Mouse (Mus musculus) liver (tissue): ENCODE measurements around the gene Mtmr1.

Source experiments
- DNase-seq: peaks from one replicate; pipeline ENCODE4 v3.0.0-alpha.2; 2020; ENCODE audit warnings: mixed read lengths

The Mtmr1 gene

DNA sequence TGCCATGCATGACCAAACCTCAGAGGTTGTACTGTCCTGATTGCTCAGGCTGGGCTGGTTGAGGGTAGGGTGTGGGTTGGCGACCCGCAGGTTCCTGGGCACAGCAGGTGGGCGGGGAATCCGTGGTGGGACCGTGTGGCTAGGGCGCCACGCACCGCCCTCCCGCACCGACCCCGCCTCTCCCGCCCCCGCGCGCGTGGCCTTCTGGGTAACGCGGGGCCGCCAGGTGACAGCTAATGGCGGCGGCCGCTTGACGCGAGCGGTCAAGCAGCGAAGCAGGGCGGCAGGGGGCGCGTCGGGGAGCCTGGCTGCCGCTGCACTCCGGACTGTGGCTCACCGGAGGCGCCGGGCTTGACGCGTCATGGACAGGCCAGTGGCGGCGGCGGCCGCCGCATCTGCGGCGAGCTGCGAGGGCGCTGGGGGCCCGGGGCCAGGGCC is at the start of gene Mtmr1:
Gene Mtmr1 (plus strand): TSS at position 207 of the 438 bp plus-strand sequence.
- DNase-seq: peak; percentile 87

DNA sequence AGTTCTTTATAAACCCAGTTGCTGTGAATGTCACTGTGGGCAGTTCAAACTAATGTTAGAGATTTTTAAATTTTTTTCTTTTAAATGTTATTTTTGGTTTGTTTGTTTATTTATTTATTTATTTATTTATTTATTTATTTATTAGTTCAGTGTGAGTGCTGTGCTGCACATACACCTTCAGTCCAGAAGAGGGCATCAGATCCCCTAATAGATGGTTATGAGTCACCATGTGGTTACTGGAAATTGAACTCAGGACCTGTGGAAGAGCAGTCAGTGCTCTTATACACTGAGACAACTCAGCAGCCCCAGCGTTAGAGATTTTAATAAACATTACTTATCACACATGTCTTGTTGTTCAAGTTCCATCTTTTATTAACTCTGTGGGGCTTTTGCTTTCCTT is 12.5 kb upstream of the Mtmr1 start:
- peak; percentile 8 for DNase-seq

DNA sequence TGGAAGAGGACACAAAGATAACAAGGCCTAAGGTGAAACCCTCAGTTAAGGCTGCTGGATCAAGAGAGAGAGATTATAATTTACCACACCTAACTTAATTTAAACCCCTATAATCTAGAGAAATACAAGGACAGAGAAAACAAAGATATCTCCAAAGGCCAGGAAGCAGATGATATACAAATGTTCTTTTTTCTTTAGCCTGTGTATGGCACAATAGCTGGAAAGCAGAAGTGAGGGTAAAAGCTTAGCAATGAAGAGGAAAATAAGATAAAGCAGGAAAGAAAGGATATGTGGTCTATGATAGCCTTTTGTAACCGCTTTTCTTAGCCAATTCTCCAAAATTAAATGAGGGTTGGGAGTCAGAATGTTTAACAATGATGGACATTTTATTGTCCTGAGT is 9.2 kb upstream of the Mtmr1 start:
- no peak for DNase-seq

DNA sequence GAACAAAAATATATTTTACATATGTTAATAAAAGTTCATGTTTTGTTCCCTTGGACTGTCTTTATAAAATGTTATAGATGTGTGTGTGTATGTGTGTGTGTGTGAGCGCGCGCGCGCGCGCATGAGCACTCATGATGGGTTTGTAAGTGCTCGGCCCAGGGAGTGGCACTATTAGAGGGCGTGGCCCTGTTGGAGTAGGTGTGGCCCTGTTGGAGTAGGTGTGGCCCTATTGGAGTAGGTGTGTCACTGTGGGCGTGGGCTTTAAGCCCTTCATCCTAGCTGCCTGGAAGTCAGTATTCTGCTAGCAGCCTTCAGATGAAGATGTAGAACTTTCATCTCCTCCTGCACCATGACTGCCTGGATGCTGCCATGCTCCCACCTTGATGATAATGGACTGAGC is 2.8 kb upstream of the Mtmr1 start:
- DNase-seq: peak; percentile 41

DNA sequence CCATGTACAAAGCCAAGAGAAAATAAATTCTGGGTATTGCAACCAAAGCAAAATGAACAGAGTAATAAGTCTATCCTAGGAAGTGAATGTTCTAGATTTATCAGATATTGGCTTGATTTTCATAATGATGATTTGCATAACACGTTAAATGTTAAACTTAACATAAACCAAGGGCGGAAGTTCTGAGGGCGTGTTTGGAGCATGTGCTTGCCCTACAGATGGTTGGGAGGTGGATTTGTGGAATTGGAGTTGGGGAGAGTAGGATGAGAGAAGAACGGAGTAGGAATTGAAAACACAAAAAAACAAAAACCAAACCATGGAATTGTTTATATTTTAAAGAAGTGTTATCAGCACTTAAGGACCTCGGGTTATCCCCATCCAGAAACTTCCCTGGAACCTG is 498 bp upstream of the Mtmr1 start:
- no peak for DNase-seq

DNA sequence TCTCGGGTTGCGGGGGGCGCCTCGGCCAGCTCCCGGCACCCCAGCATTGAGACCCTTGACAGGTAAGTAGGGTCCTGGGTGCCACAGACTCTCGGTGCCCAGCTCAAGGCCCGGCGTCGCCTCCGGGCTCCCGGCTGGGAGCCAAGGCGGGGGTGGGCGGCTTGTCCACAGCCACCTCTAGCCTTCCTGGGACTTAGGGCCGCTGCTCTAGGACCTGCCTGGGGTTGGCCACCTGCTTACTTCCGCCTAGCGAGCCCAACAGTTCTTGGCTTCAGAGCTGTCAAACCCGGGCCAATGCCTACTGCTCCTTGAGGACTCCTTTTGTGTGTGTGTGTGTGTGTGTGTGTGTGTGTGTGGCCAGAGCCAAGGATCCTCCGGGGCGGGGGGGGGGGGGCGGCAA is 451 bp downstream of the Mtmr1 start:
- peak; percentile 26 for DNase-seq

DNA sequence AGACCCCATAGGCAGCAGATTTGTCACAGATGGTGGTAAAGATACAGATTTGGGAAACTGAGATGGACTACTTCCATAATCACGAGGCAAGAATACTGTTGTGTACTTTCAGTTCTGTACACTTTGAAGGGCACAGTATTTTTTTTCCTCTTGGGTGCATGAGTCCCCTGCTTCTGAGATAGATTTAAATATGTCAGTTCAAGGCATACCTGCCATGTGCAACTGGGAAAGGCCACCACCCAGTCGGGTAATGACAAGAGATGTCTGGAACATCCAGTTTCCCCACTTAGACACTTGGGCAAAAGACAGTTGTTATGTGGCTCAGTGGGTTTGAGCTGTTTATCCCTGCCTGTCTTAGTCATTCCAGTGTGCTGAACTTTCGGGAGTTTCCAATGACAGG is 950 bp downstream of the Mtmr1 start:
- DNase-seq: no peak

DNA sequence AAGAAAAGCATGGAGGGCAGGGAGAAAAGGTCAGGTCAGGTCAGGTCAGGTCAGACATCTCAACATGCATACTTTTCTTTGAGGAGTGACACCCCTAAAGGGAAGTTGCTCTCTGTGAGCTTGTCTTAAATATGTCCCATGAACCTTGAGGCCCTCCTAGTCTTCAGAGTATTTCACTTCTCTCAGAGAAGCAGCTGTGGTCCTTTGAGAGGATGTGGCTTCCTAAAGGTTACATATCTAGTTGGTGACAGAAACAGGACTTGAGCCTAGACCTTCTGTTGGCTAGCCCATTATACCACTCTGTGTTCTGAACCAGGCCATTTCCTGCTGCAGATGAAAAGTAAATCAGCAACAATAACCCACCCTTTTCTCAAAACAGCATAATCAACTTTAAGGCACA is 2.4 kb downstream of the Mtmr1 start:
- no peak for DNase-seq

DNA sequence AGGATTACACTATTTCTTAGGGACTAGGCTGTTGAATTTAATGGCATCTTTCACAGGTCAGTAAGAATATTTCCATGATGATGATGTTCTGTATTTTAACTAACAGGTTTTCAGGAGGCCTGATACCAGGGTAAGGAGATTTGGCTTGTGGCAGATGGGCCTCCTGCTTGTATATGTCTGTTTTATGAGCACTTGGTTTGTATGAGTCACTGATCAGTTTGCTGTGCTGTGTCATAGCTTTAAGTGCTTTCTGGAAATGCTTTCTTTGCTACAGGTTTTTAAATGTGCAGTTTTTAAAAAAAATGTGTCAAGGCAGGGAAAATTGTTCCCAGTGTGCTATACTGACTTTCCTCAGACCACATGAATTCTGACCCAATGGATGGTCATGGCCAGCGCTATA is 12.2 kb downstream of the Mtmr1 start:
- DNase-seq: no peak

DNA sequence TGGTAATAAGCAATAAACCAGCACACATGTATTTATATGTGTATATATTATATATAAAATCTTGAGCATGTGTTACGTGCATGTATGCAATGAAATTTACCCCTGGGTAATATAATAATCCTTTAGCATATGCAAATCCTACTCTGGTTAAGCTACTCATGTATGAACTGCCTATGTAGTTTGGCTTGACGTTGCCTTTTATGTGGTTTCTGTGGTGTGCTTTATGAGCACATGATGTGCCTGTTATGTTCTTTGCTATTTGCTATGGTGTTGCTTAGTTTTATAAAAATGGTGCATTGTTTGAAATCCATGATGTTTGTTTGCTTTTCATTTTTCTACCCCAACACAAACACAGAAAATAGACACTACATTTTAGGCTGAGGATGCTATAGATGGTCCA is 13.9 kb downstream of the Mtmr1 start:
- no peak for DNase-seq

DNA sequence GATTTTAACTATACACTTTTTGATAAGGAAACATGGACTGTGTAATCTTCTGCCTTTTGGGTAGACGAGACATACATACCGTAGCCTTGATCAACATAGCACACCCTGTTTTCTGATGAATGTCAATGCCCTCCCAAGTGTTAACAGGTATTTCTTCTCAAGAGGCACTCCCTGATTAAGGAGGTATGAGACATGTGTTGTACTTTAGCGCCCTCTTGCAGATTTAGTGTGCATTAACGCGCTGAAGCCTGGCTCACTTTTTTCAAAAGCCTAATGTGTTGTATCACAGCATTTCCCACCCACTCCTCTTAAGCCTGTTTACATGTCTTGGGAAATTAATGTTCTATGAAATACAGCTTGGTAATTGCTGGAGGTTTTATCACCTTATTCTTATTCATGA is 17.0 kb downstream of the Mtmr1 start:
- no peak for DNase-seq

DNA sequence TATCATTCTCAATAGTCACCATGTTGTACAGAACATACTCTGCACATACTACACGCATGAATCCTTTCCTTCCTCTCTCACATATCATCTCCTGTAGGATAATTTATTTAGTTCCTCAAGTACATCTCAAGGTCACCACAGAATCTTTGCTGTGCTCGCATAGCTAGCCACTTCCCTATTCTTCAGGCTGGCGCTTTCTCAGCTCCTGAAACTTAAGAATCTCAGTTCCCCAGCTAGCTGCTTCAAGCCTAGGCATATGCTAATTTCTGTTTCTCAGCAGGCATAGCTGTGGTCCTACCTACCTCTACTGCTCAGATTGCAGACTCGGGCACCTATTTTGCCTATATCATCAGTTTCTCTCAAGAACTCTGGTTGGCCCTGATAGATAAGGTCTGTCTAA is 31.8 kb downstream of the Mtmr1 start:
- DNase-seq: no peak

DNA sequence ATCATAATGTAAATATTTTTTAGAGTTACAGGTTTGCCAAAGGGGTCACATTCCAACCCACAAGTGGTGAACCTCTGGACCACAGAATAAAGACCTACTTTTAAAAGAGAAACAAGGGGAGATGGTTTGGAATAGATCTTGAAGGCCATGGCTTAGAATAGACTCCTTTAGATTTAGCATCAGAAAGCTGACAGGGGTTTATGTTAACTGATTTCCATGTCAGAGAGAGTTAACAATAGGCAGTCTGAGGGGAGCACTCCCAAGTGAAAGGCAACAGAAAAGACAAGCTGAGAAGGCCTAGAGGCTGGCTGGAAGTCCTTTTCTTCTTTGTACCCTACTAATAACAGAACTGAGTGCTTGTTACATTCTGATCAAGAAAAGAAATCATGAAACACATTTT is 41.7 kb downstream of the Mtmr1 start:
- no peak for DNase-seq

DNA sequence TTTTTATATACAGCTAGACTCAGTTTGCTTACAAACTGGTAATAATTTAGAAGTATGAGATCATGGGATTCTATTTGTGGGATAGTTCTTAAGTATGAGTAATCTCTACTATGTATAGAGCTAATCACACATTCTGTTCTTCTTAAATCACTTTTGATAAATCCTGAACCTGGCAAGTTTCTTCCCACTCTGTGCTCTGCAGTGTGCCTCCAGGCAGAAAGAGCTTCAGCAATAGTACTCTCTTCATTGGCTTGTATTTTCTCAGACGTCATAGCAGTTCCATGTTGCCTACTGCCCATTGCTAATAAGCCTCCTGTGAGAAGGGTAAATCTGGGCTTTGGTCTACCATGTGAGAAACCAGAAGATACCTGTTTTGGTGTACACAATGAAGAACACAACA is 43.8 kb downstream of the Mtmr1 start:
- no peak for DNase-seq

DNA sequence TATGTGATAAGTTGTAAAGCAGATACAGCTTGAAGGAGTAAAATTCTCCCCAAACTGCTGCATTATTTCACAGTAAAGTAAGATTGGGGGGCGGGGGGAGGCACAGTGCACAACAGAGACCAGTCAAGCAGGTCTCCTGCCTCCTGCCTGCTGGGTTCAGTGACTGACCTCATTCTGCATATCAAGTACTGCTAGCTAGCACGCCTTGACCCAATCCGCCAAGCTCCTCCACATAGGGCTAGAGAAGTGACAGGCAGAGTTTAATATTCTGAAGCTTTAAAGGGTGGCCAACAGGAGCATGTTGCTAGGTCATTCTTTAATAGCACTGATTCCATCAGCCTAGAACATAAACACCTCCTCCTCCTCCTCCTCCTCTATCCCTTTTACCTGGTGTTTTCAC is 48.2 kb downstream of the Mtmr1 start:
- DNase-seq: no peak

DNA sequence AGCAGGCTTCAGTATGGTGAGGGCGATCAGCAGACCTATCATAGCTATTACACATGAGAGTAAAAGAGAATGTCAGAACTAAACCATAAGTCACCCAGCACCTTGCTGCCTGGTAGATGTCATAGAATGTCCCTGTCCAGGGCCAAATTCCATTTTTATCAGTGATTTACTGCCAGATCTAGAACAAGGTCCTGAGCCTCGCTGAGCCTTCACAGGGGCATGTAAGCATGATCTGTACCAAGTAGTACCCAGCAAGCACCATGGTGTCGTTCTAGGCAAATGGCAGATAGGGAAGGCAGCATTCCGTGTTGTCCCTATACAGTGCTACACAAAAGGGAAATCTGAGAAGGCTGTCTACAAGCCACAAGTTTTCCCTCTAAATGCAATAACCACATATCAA is 49.1 kb downstream of the Mtmr1 start:
- DNase-seq: no peak

DNA sequence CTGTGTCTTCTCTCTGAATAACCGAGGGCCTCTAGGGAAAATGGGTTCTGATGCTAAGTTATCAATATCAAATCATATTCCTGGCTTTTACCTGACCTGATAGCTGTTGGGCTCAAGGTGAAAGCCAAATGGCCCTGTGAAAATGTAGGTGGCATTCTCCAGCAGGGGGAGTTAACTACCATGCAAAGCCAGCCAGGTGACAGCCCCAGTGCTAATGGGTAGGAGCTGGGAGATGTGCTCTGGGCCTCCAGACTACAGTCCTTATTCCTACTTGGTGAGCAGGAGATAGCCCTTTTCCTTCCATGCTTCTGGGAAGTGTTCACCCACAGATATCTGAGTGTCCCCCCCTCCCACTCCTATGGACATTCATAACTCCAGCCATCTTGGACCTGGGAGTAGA is 60.3 kb downstream of the Mtmr1 start:
- peak; percentile 16 for DNase-seq

DNA sequence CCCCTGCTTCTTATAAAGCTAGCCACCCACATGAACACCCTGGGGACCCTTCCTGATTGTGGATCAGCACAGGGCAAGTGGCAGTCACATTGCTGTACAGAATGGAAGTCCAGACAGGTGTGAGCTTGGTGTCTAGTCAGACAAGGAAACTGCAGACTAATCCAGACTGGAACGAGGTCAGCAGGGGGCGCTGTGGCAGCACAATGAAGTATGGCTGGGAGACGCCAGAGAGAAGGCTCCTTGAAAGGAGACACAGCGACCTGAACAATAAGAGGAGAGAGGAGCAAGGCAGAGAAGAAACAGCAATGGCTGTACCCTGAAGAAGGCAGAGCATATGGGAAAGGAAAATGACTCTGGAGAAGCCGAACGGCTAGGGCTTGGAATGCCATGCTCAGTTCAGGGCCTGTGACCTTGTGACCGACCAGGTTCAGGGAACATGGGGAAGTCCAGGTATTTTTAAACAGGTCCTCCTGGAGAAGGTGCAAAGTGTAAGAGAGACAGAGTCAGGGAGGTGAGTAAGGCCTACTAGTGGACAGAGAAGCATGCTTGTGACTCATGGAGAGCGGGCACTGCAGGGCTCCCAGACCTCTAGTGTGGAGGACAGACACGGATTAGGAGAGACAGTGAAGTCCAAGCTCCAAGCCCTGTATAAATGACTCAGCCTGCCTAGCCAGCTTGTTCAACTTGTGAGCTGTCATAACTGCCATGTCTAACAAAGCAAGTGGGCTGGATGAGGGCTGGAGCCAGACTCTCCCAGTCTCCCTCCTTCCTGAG is 61.4 kb downstream of the Mtmr1 start:
- peak; percentile 84 for DNase-seq

DNA sequence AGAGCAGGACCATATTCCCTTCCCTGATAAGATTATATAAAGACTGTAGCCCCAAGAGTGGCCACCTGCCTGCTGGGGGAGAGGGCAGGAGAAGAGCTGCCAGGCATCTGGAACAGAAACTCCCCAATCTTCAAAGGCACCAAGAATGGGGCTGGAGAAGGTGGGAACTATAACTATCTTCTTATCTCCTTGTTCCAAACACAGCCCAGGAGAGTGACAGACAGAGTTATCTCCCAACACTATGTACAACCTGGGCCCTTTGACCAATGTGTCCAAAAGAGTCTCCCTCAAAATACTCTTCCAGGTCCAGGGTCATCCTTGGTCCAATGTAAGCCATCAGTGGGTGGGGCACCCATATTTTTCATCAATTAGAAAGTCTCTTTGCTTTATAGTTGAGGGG is 62.9 kb downstream of the Mtmr1 start:
- DNase-seq: no peak

DNA sequence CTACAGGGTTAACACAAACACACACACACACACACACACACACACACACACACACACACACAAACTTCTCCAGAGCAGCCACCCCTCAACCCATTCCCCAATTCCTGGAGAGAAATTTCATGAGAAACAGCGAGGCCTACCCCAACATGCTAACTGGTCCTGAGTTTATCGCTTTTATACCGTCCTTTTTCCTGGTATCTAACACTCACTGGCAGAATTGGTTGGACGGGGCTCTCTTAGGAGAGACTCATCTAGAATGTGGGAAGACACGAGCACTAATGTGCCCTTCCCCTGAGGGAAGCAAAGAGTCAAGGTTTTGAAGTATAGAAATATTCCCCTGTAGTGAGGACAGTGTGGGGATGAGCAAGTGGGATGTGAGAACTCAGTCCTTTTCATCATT is 66.3 kb downstream of the Mtmr1 start:
- no peak for DNase-seq

DNA sequence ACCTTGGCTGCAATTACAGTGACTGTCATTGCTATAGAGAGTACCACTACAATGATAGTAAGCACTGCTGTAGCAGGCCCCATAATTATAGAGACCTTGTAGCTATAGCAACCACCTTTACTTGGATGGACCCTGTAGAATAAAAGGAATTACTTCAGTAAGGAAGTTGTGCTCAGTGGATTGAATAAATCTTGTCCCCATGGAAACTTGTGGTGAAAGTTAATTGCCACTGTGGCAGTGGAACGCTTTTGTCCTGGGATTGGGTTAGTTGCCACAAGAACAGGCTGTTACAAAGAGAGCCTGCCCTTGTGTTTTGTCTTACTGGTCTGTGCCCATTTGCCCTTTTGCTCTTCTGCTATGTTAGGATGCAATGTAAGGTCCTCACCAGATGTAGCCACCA is 69.9 kb downstream of the Mtmr1 start:
- DNase-seq: no peak

DNA sequence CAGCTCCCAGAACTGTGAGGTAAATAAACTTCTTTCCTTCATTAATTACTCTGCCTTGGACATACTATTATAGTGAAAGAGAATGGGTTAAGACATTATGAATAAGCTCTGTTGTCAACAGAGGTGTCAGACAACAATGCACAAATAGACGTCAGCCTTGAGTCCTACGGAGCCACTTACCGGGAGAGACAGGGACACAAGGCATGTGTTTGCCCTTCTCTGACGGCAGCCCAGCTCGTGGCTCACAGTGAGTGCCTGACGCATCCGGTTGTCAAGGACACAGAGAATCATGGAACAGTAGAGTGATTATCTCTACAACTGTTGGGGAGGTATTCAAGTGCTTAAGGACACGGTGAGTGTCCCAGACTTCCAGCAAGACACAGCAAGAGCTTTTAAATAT is 70.3 kb downstream of the Mtmr1 start:
- DNase-seq: no peak

DNA sequence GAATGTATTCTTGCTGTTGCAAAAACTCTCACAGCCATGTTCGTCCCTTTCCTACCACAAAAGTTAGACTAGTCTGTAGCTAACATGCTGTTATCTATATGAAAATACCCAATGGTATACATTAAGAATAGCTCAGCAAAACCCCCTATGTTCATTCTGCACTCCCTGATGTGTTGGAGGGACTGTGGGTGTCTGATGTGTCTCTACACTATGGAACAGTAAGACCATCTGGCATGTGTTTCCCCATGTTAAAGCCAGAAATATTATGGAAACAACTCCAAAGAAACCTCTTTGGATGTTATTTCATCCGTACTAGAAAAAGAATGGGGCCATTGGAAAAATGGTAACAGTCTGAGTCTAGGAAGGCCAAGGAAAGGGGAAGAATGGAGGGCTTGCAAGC is 71.0 kb downstream of the Mtmr1 start:
- no peak for DNase-seq

DNA sequence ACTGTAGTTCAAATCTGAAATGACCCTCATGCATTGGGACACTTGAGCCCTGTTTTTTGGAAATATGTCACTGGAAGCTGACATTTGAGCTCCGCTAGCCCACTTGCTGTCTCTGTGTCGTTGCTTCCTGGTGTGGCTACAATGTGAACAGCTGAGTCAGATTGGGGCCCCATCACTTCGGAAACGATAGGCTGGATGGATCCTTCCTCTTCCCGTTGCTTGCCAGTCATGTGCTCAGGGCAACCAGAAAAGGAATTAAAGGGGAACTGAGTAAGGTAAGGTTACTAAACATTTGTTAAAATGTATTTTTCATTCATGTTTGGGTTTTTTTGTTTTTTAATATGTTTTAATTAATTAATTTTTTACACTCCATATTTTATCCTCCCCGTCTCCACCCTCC is 74.9 kb downstream of the Mtmr1 start:
- no peak for DNase-seq

DNA sequence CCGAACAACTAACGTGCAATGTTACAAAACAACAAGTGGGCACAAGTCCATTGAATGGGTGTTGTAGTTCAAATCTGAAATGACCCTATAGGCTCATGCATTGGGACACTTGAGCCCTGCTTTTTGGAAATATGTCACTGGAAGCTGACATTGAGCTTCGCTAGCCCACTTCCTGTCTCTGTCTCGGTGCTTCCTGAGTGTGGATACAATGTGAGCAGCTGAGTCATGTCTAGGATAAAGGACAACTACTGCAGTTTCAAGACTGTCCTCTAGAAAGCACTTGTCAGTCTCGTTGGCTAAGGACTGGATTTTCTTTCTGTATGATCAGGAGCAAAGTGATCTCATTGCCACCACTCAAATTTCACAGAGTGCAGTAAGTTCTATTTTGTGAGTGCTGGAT is 78.4 kb downstream of the Mtmr1 start:
- DNase-seq: no peak
